Mouse (Mus musculus) large intestine, adult 2 months (tissue): ENCODE results near the gene Itgb4. TPM values are rescaled to one million over a fixed set of nuclear protein-coding genes. Genes with fewer than 3 reads are reported as not detected.
"Not testable (repeated sequence)": the region's sequence is repeated elsewhere in the genome, so short reads cannot be mapped to it uniquely, and the experiment has no call there.

Experiments
- DNase-seq: peaks from one replicate; pipeline ENCODE4 v3.0.0-alpha.2; 2012; ENCODE audit warnings: low read depth, low spot score
- WGBS: fragments of 180-500 bp; shearing (Covaris S2); methylation state at CpG from one replicate; pipeline ENCODE4 v1.1.7; 2018; 5-methylcytosine and 5-hydroxymethylcytosine counted together
- polyA plus RNA-seq: library from polyadenylated mRNA; depleted of rRNA; stranded (reverse); fragments of >200 nt; gene quantifications from 2 replicates; pipeline ENCODE4 v1.2.3, GENCODE M21; 2012

Itgb4 gene
- polyA plus RNA-seq, 1 experiment: 40.1 TPM

- DNase-seq: not testable (repeated sequence)
- WGBS: under 1% methylated on average over 18 of the region's 18 CpGs
Measured at GRCm38 (mm10) chr11:116023074-116023770, 48.7 kb downstream of the Itgb4 start.

- DNase-seq: no peak
- WGBS: under 1% methylated on average over 56 of the region's 57 CpGs
Measured at GRCm38 (mm10) chr11:116023771-116024355, 49.4 kb downstream of the Itgb4 start.

- under 1% methylated on average over 37 of the region's 37 CpGs for WGBS
- peak; percentile 91 for DNase-seq
Measured at GRCm38 (mm10) chr11:116024356-116024808, 49.9 kb downstream of the Itgb4 start.

GRCm38 (mm10) chr11:116025056-116025845 lies 50.7 kb downstream of the Itgb4 start:
- no peak for DNase-seq
- 92% methylated on average over 3 of the region's 3 CpGs for WGBS

GRCm38 (mm10) chr11:116027756-116028155 lies 53.2 kb downstream of the Itgb4 start, which contains the start of gene H3f3b:
Gene H3f3b (minus strand): TSS chr11:116027962.
- WGBS: 75% methylated on average over 4 of the region's 4 CpGs

GRCm38 (mm10) chr11:116028177-116028865 lies 53.8 kb downstream of the Itgb4 start:
- 84% methylated on average over 9 of the region's 9 CpGs for WGBS
- DNase-seq: no peak

More at GRCm38 (mm10) chr11:116027756-116028155, 53.2 kb downstream of the Itgb4 start, which contains the start of gene H3f3b:
- no peak for DNase-seq

- no peak for DNase-seq
- 85% methylated on average over 6 of the region's 6 CpGs for WGBS
Measured at GRCm38 (mm10) chr11:116029086-116029865, 54.8 kb downstream of the Itgb4 start.

GRCm38 (mm10) chr11:116030088-116030897 lies 55.8 kb downstream of the Itgb4 start, which contains the start of gene Unk:
Gene Unk (plus strand): TSS chr11:116030322.
- peak; percentile 96 for DNase-seq
- under 1% methylated on average over 66 of the region's 67 CpGs for WGBS

- WGBS: 20% methylated on average over 14 of the region's 14 CpGs
- peak; percentile 31 for DNase-seq
Measured at GRCm38 (mm10) chr11:116030898-116031845, 56.7 kb downstream of the Itgb4 start.

GRCm38 (mm10) chr11:116034584-116034983 lies 60.1 kb downstream of the Itgb4 start:
- DNase-seq: no peak
- WGBS: 87% methylated on average over 6 of the region's 6 CpGs

GRCm38 (mm10) chr11:116036671-116037070 lies 62.2 kb downstream of the Itgb4 start:
- DNase-seq: no peak
- 77% methylated on average over 3 of the region's 3 CpGs for WGBS

- WGBS: 90% methylated on average over 9 of the region's 9 CpGs
- no peak for DNase-seq
Measured at GRCm38 (mm10) chr11:116037826-116038225, 63.3 kb downstream of the Itgb4 start.

GRCm38 (mm10) chr11:116040593-116040992 lies 66.1 kb downstream of the Itgb4 start:
- 90% methylated on average over 6 of the region's 6 CpGs for WGBS
- DNase-seq: no peak

GRCm38 (mm10) chr11:116041833-116042232 lies 67.3 kb downstream of the Itgb4 start:
- DNase-seq: no peak
- WGBS: 100% methylated on average over 2 of the region's 2 CpGs

GRCm38 (mm10) chr11:116042372-116043138 lies 68.0 kb downstream of the Itgb4 start:
- DNase-seq: no peak
- WGBS: 70% methylated on average over 5 of the region's 5 CpGs

GRCm38 (mm10) chr11:116043286-116043685 lies 68.8 kb downstream of the Itgb4 start:
- 100% methylated on average over 1 of the region's 1 CpGs for WGBS
- DNase-seq: no peak
